Mouse (Mus musculus): ENCODE measurements around the gene Sprr2a2.
"Not testable (repeated sequence)": the region's sequence is repeated elsewhere in the genome, so short reads cannot be mapped to it uniquely, and the experiment has no call there.

DNA sequence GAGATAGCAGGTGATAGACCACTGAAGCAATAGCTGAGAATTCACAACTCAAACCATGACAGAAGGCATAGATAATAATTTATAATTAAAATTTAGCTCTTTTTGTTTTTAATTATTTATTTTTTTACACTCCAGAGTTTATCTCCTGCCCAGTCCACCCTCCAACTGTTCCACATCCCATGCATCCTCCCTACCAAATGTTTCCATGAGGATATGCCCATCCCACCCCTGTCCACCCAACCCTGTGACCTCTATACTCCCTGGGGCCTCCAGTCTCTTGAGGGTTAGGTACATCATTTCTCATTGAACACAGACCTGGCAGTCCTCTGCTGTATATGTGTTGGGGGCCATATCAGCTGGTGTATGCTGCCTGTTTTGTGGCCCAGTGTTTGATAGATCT is 8.0 kb downstream of the Sprr2a2 start:
- TF ChIP-seq GATA1 (IDR thresholded peaks at IDR 0.05; ENCODE audit: borderline replicate concordance, low read length); FLI1 (IDR thresholded peaks at IDR 0.05; ENCODE audit: low read length): not testable (repeated sequence)

Data from megakaryocyte, embryonic 14.5 days (primary cell).